Mouse (Mus musculus): Measurements from ENCODE around the gene Cnn2.

GRCm38 (mm10) chr10:79949873-79950272 is 38.5 kb upstream of the Cnn2 start:
- TF ChIP-seq CTCF (conservative IDR thresholded peaks at IDR 0.05; ENCODE audit: insufficient read depth, insufficient read length, low read depth, low read length) (no peak), POLR2A (IDR thresholded peaks at IDR 0.05; ENCODE audit: low read depth, low read length) (no peak)

Measured in kidney, adult 2 months (tissue).